1 mouse cellular context compared by ENCODE assay signal in genomic region chr10:111163601-111164240, GRCm38 (mm10).
TF ChIP-seq lines count a peak whose summit lies in the region.

No protein-coding gene starts in this region.

TF ChIP-seq in MEL, 35 proteins besides CTCF, POLR2A, EP300 and RAD21 (continued from another document):
- TF ChIP-seq MEF2A (IDR thresholded peaks at IDR 0.05; ENCODE audit: extremely low read depth, insufficient replicate concordance, low read depth, low read length, poor library complexity, severe bottlenecking) (no peak), SMC3 (IDR thresholded peaks at IDR 0.05; ENCODE audit: low read depth, low read length) (no peak), CHD1 (IDR thresholded peaks at IDR 0.05; ENCODE audit: low read depth, low read length) (0 out of 2 replicates have a peak, but pooled peaks have one; percentile 86)
